25 mouse cellular contexts compared by ENCODE assay signal in genomic region chr4:151813711-151814110, GRCm38 (mm10). TPM values are rescaled to one million over a fixed set of nuclear protein-coding genes. Genes with fewer than 3 reads are reported as not detected.
DNase-seq lines count a peak whose midpoint lies in the region; ATAC-seq lines count a peak whose summit lies in the region.
"Had no signal": no experiment of that assay in that cellular context is flagged by ENCODE, and none has a peak within 500 bp of the region (broad histone marks: within the 10 kb centered on the region; RNA-seq: fewer than 3 reads in every experiment).

No protein-coding gene starts in this region.

- peak; percentile 33; the same call in 1 of the 2 replicates for ATAC-seq in megakaryocyte, adult 5-6 weeks (ENCODE audit: poor library complexity, severe bottlenecking)
- 0 out of 2 replicates have a peak, but pooled peaks have one; percentile 15 for ATAC-seq in megakaryocyte progenitor cell, adult 5-6 weeks (replicated peaks; ENCODE audit: poor library complexity)
- ATAC-seq: activated CD4-positive, CD25-positive, alpha-beta regulatory T cell, adult 4 months; forebrain, embryonic 13.5 days; forebrain, embryonic 15.5 days; forebrain, postnatal 0 days; Patski had no signal

- DNase-seq in MN1 (ENCODE audit: low spot score) = peak; percentile 28
- peak; percentile 75 for DNase-seq in fat pad, adult 2 months (ENCODE audit: extremely low read depth, low read depth, low spot score)
- no peak for DNase-seq in midbrain, embryonic 10.5 days (ENCODE audit: low spot score)
- no peak for DNase-seq in cerebellum, adult 9-11 months
- no peak for DNase-seq in layer of hippocampus, adult 11-12 months (ENCODE audit: low spot score)
- no peak for DNase-seq in kidney, adult 9 months
- DNase-seq: adrenal gland, adult 8-10 months; adrenal gland, postnatal 14 days; adrenal gland, postnatal 36 days; cerebellum, adult 11-12 months; cerebellum, adult 2 months; cerebellum, adult 9-10 months; cerebellum, postnatal 14 days; cerebellum, postnatal 36 days; embryo, embryonic 11 days; forebrain, postnatal 0 days had no signal

- peaks cover 9% of the 10 kb centered on the region for H3K4me1 ChIP-seq in midbrain, embryonic 10.5 days

- no peaks in the 10 kb centered on the region for H3K36me3 ChIP-seq in midbrain, embryonic 10.5 days
- H3K36me3 ChIP-seq: embryonic facial prominence, embryonic 13.5 days; embryonic facial prominence, embryonic 15.5 days; forebrain, embryonic 15.5 days had no signal

- no peak overlapping the region for H3K27ac ChIP-seq in midbrain, embryonic 10.5 days (replicated peaks)
- H3K27ac ChIP-seq: embryonic facial prominence, embryonic 13.5 days; embryonic facial prominence, embryonic 15.5 days; forebrain, embryonic 13.5 days; forebrain, embryonic 15.5 days had no signal

- no peaks in the 10 kb centered on the region for H3K27me3 ChIP-seq in midbrain, embryonic 10.5 days (ENCODE audit: low read depth, poor library complexity, severe bottlenecking)
- H3K27me3 ChIP-seq: embryonic facial prominence, embryonic 13.5 days; embryonic facial prominence, embryonic 15.5 days; forebrain, embryonic 13.5 days; forebrain, embryonic 15.5 days; Patski had no signal

- H3K9me3 ChIP-seq in midbrain, embryonic 10.5 days (replicated peaks) = no peaks in the 10 kb centered on the region
- H3K9me3 ChIP-seq: embryonic facial prominence, embryonic 13.5 days; embryonic facial prominence, embryonic 15.5 days; forebrain, embryonic 13.5 days; forebrain, embryonic 15.5 days had no signal

- WGBS in midbrain, embryonic 10.5 days = 98% methylated on average over 4 of the region's 4 CpGs

- no peak overlapping the region for H3K4me3 ChIP-seq in midbrain, embryonic 10.5 days
- H3K4me3 ChIP-seq: embryonic facial prominence, embryonic 13.5 days; embryonic facial prominence, embryonic 15.5 days; erythroblast, embryonic 14.5 days; forebrain, embryonic 13.5 days; forebrain, embryonic 15.5 days had no signal

RNA-seq across cellular contexts. Expression of gene Camta1, which starts 48.0 kb away (rescaled TPM):
- total RNA-seq in megakaryocyte, adult 5-6 weeks (2015) = 65.9 and 70.2 TPM in 2 replicates
- 2.9 and 17.4 TPM in 2 replicates for total RNA-seq in megakaryocyte, adult 5-6 weeks (2017)
- 77.9 and 81.5 TPM in 2 replicates for total RNA-seq in megakaryocyte progenitor cell, adult 5-6 weeks (2015)
- 16.3 and 40.1 TPM in 2 replicates for total RNA-seq in megakaryocyte progenitor cell, adult 5-6 weeks (2017)
- 137 and 141 TPM in 2 replicates for polyA plus RNA-seq in midbrain, embryonic 10.5 days (2016; fragmentation: Nextera tagmentation; extraction: Ambion mirVana)

Comparison
In these comparisons a context has a peak if more than half of its experiments do, and no peak if none do; other contexts are left out.
1. DNase-seq: peak in MN1 (single experiment) and fat pad, adult 2 months (single experiment); none in midbrain, embryonic 10.5 days (single experiment), cerebellum, adult 9-11 months (single experiment), layer of hippocampus, adult 11-12 months (single experiment) and kidney, adult 9 months (single experiment).